Mouse (Mus musculus): ENCODE measurements at regions not wholly inside any gene's neighbourhood (a gene's known extent, or its start where the extent isn't known, plus 50 kb on each side); places are given as distances from the start of the nearest gene placed in this dataset.

- TF ChIP-seq CTCF (IDR thresholded peaks at IDR 0.05; ENCODE audit: low read depth) (no peak), EP300 (optimal IDR thresholded peaks at IDR 0.05) (no peak)
Observed at GRCm38 (mm10) chr4:131215682-131216081, 271.5 kb downstream of the Matn1 start.
